Mouse (Mus musculus): ENCODE measurements around the gene Gp1ba. TPM values are rescaled to one million over a fixed set of nuclear protein-coding genes. Genes with fewer than 3 reads are reported as not detected.
A peak's percentile ranks its signal among the peaks of the same experiment; 100 is the strongest.

The Gp1ba gene
- polyA plus RNA-seq, 1 experiment from 2014 or later = 0.05 TPM

- peaks cover 57% of the 10 kb centered on the region for H3K4me1 ChIP-seq (ENCODE audit: control insufficient read depth, insufficient read depth, low read length)
- peak overlapping the region; percentile 100 for H3K27ac ChIP-seq (ENCODE audit: low read length)
- under 1% methylated on average over 48 of the region's 48 CpGs for WGBS
- peak overlapping the region; percentile 99 for H3K4me3 ChIP-seq (ENCODE audit: low read length)
- no peaks in the 10 kb centered on the region for H3K9me3 ChIP-seq (ENCODE audit: control insufficient read depth, low read length)
- H3K4me2 ChIP-seq (ENCODE audit: low read depth, low read length) = peak overlapping the region; percentile 94
- peak overlapping the region; percentile 100 for H3K9ac ChIP-seq (ENCODE audit: low read depth, low read length)
- no peaks in the 10 kb centered on the region for H3K27me3 ChIP-seq (replicated peaks; ENCODE audit: control insufficient read depth, insufficient read depth, low read length)
- H3K36me3 ChIP-seq (ENCODE audit: control insufficient read depth, insufficient read depth, low read length) = peaks cover 9% of the 10 kb centered on the region
- peak; percentile 62 for ATAC-seq
Measured at GRCm38 (mm10) chr11:70654923-70655570, 16.1 kb downstream of the Gp1ba start.

GRCm38 (mm10) chr11:70655571-70656455 lies 16.9 kb downstream of the Gp1ba start:
- ATAC-seq = peak; percentile 47
- Histone ChIP-seq H3K9ac (ENCODE audit: low read depth, low read length) (peak overlapping the region; percentile 100), H3K27me3 (replicated peaks; ENCODE audit: control insufficient read depth, insufficient read depth, low read length) (no peaks in the 10 kb centered on the region), H3K36me3 (ENCODE audit: control insufficient read depth, insufficient read depth, low read length) (peaks cover 7% of the 10 kb centered on the region), H3K4me3 (ENCODE audit: low read length) (peak overlapping the region; percentile 99), H3K9me3 (ENCODE audit: control insufficient read depth, low read length) (no peaks in the 10 kb centered on the region), H3K4me1 (ENCODE audit: control insufficient read depth, insufficient read depth, low read length) (peaks cover 49% of the 10 kb centered on the region), H3K27ac (ENCODE audit: low read length) (peak overlapping the region; percentile 100), H3K4me2 (ENCODE audit: low read depth, low read length) (peak overlapping the region; percentile 94)
- WGBS = under 1% methylated on average over 61 of the region's 61 CpGs

- ATAC-seq = no peak
- Histone ChIP-seq H3K27ac (ENCODE audit: low read length) (peak overlapping the region; percentile 100), H3K4me1 (ENCODE audit: control insufficient read depth, insufficient read depth, low read length) (peaks cover 43% of the 10 kb centered on the region), H3K4me3 (ENCODE audit: low read length) (peak overlapping the region; percentile 99), H3K4me2 (ENCODE audit: low read depth, low read length) (peak overlapping the region; percentile 94), H3K9me3 (ENCODE audit: control insufficient read depth, low read length) (no peaks in the 10 kb centered on the region), H3K36me3 (ENCODE audit: control insufficient read depth, insufficient read depth, low read length) (0 out of 2 replicates have a peak, but pooled peaks cover 1% of the 10 kb centered on the region), H3K9ac (ENCODE audit: low read depth, low read length) (peak overlapping the region; percentile 100), H3K27me3 (replicated peaks; ENCODE audit: control insufficient read depth, insufficient read depth, low read length) (no peaks in the 10 kb centered on the region)
- 8% methylated on average over 16 of the region's 16 CpGs for WGBS
Measured at GRCm38 (mm10) chr11:70656456-70656927, 17.6 kb downstream of the Gp1ba start.

- peaks cover 39% of the 10 kb centered on the region for H3K4me1 ChIP-seq (ENCODE audit: control insufficient read depth, insufficient read depth, low read length)
- H3K27me3 ChIP-seq (replicated peaks; ENCODE audit: control insufficient read depth, insufficient read depth, low read length) = no peaks in the 10 kb centered on the region
- peak within 1 kb of the TSS; percentile 100 for H3K27ac ChIP-seq (ENCODE audit: low read length)
- no peaks in the 10 kb centered on the region for H3K9me3 ChIP-seq (ENCODE audit: control insufficient read depth, low read length)
- H3K9ac ChIP-seq (ENCODE audit: low read depth, low read length) = peak within 1 kb of the TSS; percentile 100
- H3K36me3 ChIP-seq (ENCODE audit: control insufficient read depth, insufficient read depth, low read length) = no peaks in the 10 kb centered on the region
- WGBS = 16% methylated on average over 3 of the region's 3 CpGs
- peak within 1 kb of the TSS; percentile 99 for H3K4me3 ChIP-seq (ENCODE audit: low read length)
- no peak for ATAC-seq
- H3K4me2 ChIP-seq (ENCODE audit: low read depth, low read length) = peak within 1 kb of the TSS; percentile 94
Measured at GRCm38 (mm10) chr11:70656964-70657363, 18.0 kb downstream of the Gp1ba start, which contains the start of gene Eno3. TSS of gene Eno3 (plus strand) at chr11:70657202.

GRCm38 (mm10) chr11:70657573-70657972 lies 18.7 kb downstream of the Gp1ba start:
- WGBS = 35% methylated on average over 6 of the region's 6 CpGs

GRCm38 (mm10) chr11:70657991-70658390 lies 19.1 kb downstream of the Gp1ba start:
- H3K36me3 ChIP-seq (ENCODE audit: control insufficient read depth, insufficient read depth, low read length) = peaks cover 2% of the 10 kb centered on the region; the same call in 1 of the 2 replicates
- no peak overlapping the region for H3K4me2 ChIP-seq (ENCODE audit: low read depth, low read length)
- WGBS = 62% methylated on average over 9 of the region's 9 CpGs
- ATAC-seq = no peak
- H3K27me3 ChIP-seq (replicated peaks; ENCODE audit: control insufficient read depth, insufficient read depth, low read length) = no peaks in the 10 kb centered on the region
- no peak overlapping the region for H3K4me3 ChIP-seq (ENCODE audit: low read length)
- H3K9me3 ChIP-seq (ENCODE audit: control insufficient read depth, low read length) = no peaks in the 10 kb centered on the region
- no peak overlapping the region for H3K27ac ChIP-seq (ENCODE audit: low read length)
- H3K9ac ChIP-seq (ENCODE audit: low read depth, low read length) = no peak overlapping the region
- H3K4me1 ChIP-seq (ENCODE audit: control insufficient read depth, insufficient read depth, low read length) = peaks cover 31% of the 10 kb centered on the region

More at GRCm38 (mm10) chr11:70657573-70657972, 18.7 kb downstream of the Gp1ba start:
- H3K9me3 ChIP-seq (ENCODE audit: control insufficient read depth, low read length) = no peaks in the 10 kb centered on the region
- H3K4me3 ChIP-seq (ENCODE audit: low read length) = no peak overlapping the region
- peaks cover under 1% of the 10 kb centered on the region; the same call in 1 of the 2 replicates for H3K36me3 ChIP-seq (ENCODE audit: control insufficient read depth, insufficient read depth, low read length)
- peaks cover 34% of the 10 kb centered on the region for H3K4me1 ChIP-seq (ENCODE audit: control insufficient read depth, insufficient read depth, low read length)
- H3K4me2 ChIP-seq (ENCODE audit: low read depth, low read length) = no peak overlapping the region
- no peak overlapping the region for H3K9ac ChIP-seq (ENCODE audit: low read depth, low read length)
- no peak overlapping the region for H3K27ac ChIP-seq (ENCODE audit: low read length)
- no peak for ATAC-seq
- H3K27me3 ChIP-seq (replicated peaks; ENCODE audit: control insufficient read depth, insufficient read depth, low read length) = no peaks in the 10 kb centered on the region

- no peak overlapping the region for H3K4me3 ChIP-seq (ENCODE audit: low read length)
- peaks cover 31% of the 10 kb centered on the region for H3K4me1 ChIP-seq (ENCODE audit: control insufficient read depth, insufficient read depth, low read length)
- no peak overlapping the region for H3K9ac ChIP-seq (ENCODE audit: low read depth, low read length)
- H3K36me3 ChIP-seq (ENCODE audit: control insufficient read depth, insufficient read depth, low read length) = peaks cover 2% of the 10 kb centered on the region; the same call in 1 of the 2 replicates
- no peak overlapping the region for H3K27ac ChIP-seq (ENCODE audit: low read length)
- no peaks in the 10 kb centered on the region for H3K9me3 ChIP-seq (ENCODE audit: control insufficient read depth, low read length)
- WGBS = 85% methylated on average over 5 of the region's 5 CpGs
- H3K4me2 ChIP-seq (ENCODE audit: low read depth, low read length) = no peak overlapping the region
- no peaks in the 10 kb centered on the region for H3K27me3 ChIP-seq (replicated peaks; ENCODE audit: control insufficient read depth, insufficient read depth, low read length)
- no peak for ATAC-seq
Measured at GRCm38 (mm10) chr11:70658521-70658920, 19.6 kb downstream of the Gp1ba start.

GRCm38 (mm10) chr11:70658942-70659341 lies 20.0 kb downstream of the Gp1ba start:
- Histone ChIP-seq H3K27me3 (replicated peaks; ENCODE audit: control insufficient read depth, insufficient read depth, low read length) (no peaks in the 10 kb centered on the region), H3K36me3 (ENCODE audit: control insufficient read depth, insufficient read depth, low read length) (peaks cover 2% of the 10 kb centered on the region; the same call in 1 of the 2 replicates), H3K4me3 (ENCODE audit: low read length) (no peak overlapping the region), H3K4me1 (ENCODE audit: control insufficient read depth, insufficient read depth, low read length) (peaks cover 31% of the 10 kb centered on the region), H3K27ac (ENCODE audit: low read length) (no peak overlapping the region), H3K9ac (ENCODE audit: low read depth, low read length) (0 out of 2 replicates have a peak overlapping the region, but pooled peaks have one; percentile 33), H3K9me3 (ENCODE audit: control insufficient read depth, low read length) (no peaks in the 10 kb centered on the region), H3K4me2 (ENCODE audit: low read depth, low read length) (no peak overlapping the region)
- no peak for ATAC-seq
- 57% methylated on average over 8 of the region's 8 CpGs for WGBS

- WGBS = 88% methylated on average over 8 of the region's 8 CpGs
- H3K27me3 ChIP-seq (replicated peaks; ENCODE audit: control insufficient read depth, insufficient read depth, low read length) = no peaks in the 10 kb centered on the region
- no peak overlapping the region for H3K4me3 ChIP-seq (ENCODE audit: low read length)
- H3K27ac ChIP-seq (ENCODE audit: low read length) = no peak overlapping the region
- H3K4me2 ChIP-seq (ENCODE audit: low read depth, low read length) = no peak overlapping the region
- no peak for ATAC-seq
- peaks cover 31% of the 10 kb centered on the region for H3K4me1 ChIP-seq (ENCODE audit: control insufficient read depth, insufficient read depth, low read length)
- peaks cover 12% of the 10 kb centered on the region for H3K36me3 ChIP-seq (ENCODE audit: control insufficient read depth, insufficient read depth, low read length)
- H3K9me3 ChIP-seq (ENCODE audit: control insufficient read depth, low read length) = no peaks in the 10 kb centered on the region
- H3K9ac ChIP-seq (ENCODE audit: low read depth, low read length) = no peak overlapping the region
Measured at GRCm38 (mm10) chr11:70660571-70660970, 21.6 kb downstream of the Gp1ba start.

Measured in intestine, embryonic 16.5 days (tissue).